Mouse (Mus musculus) naive thymus-derived CD4-positive, alpha-beta T cell, adult 2 months (primary cell): ENCODE data around the gene Sco2.

Source experiments
- DNase-seq: peaks from one replicate; pipeline ENCODE4 v3.0.0-alpha.2; 2011; ENCODE audit warnings: low read depth

Gene Sco2

GRCm38 (mm10) chr15:89373027-89373761, 452 bp downstream of the Sco2 start:
- peak; percentile 95 for DNase-seq

GRCm38 (mm10) chr15:89372536-89372935, 1.1 kb downstream of the Sco2 start:
- DNase-seq, result no peak

- no peak for DNase-seq
These were observed 1.6 kb downstream of the Sco2 start for GRCm38 (mm10) chr15:89372068-89372467.

- DNase-seq, result no peak
These were observed 8.5 kb downstream of the Sco2 start for GRCm38 (mm10) chr15:89365141-89365551.

GRCm38 (mm10) chr15:89363051-89363450, 10.6 kb downstream of the Sco2 start:
- DNase-seq, result no peak

- no peak for DNase-seq
These were observed 14.9 kb downstream of the Sco2 start for GRCm38 (mm10) chr15:89358784-89359183.

GRCm38 (mm10) chr15:89356372-89356771, 17.3 kb downstream of the Sco2 start:
- peak; percentile 67 for DNase-seq

- peak; percentile 98 for DNase-seq
These were observed 18.1 kb downstream of the Sco2 start, which contains the start of the genes Lmf2 and Ncaph2 for GRCm38 (mm10) chr15:89355241-89356187. Gene Lmf2, minus strand, starts transcription at chr15:89355659. Gene Ncaph2, plus strand, starts transcription at chr15:89355719.

GRCm38 (mm10) chr15:89354455-89354854, 19.2 kb downstream of the Sco2 start:
- DNase-seq, result no peak

GRCm38 (mm10) chr15:89353837-89354236, 19.8 kb downstream of the Sco2 start:
- no peak for DNase-seq

GRCm38 (mm10) chr15:89352795-89353194, 20.9 kb downstream of the Sco2 start:
- no peak for DNase-seq

GRCm38 (mm10) chr15:89352054-89352453, 21.6 kb downstream of the Sco2 start:
- DNase-seq, result no peak

- DNase-seq, result no peak
These were observed 22.3 kb downstream of the Sco2 start for GRCm38 (mm10) chr15:89351302-89351701.

GRCm38 (mm10) chr15:89350447-89350846, 23.2 kb downstream of the Sco2 start:
- no peak for DNase-seq

- peak; percentile 21 for DNase-seq
These were observed 30.3 kb downstream of the Sco2 start for GRCm38 (mm10) chr15:89343325-89343724.

- DNase-seq, result no peak
These were observed 32.0 kb downstream of the Sco2 start for GRCm38 (mm10) chr15:89341678-89342077.

GRCm38 (mm10) chr15:89340136-89340535, 33.5 kb downstream of the Sco2 start:
- no peak for DNase-seq

GRCm38 (mm10) chr15:89339696-89340095, 34.0 kb downstream of the Sco2 start:
- DNase-seq, result no peak

- DNase-seq, result no peak
These were observed 37.2 kb downstream of the Sco2 start for GRCm38 (mm10) chr15:89336422-89336821.

GRCm38 (mm10) chr15:89334774-89335537, 38.7 kb downstream of the Sco2 start:
- no peak for DNase-seq

- DNase-seq, result no peak
These were observed 39.4 kb downstream of the Sco2 start, which contains the start of gene Miox for GRCm38 (mm10) chr15:89334271-89334670. Gene Miox, plus strand, starts transcription at chr15:89334398.

GRCm38 (mm10) chr15:89326441-89326840, 47.2 kb downstream of the Sco2 start:
- DNase-seq, result no peak
